In the genomic region with DNA sequence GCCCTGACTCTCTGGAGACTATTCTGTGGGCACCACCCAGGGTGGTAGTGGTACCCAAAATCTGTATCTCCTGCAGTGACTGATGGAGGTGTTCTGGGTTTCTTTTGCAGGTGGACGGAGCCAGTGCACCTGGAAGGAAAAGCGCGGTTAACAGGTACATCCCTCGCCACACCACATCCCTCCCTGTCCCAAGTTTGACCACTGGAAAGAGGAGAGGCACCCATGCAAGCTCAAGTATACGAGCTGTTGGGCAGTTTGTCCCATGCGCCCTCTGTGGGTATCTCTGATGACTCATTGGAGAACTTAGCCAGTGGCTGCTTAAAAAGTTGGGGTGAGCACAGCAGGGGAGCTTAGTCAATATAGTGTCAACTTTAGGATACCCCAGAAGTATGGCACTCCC, we compare ENCODE assay signal across 21 mouse cellular contexts.
DNase-seq lines count a peak whose midpoint lies in the region; ATAC-seq lines count a peak whose summit lies in the region.
"Had no signal": no experiment of that assay in that cellular context is flagged by ENCODE, and none has a peak within 500 bp of the region (broad histone marks: within the 10 kb centered on the region; RNA-seq: fewer than 3 reads in every experiment).

No protein-coding gene starts in this region.

- H3K9ac ChIP-seq in forebrain, embryonic 12.5 days = no peak overlapping the region
- H3K9ac ChIP-seq: forebrain, embryonic 13.5 days; limb, embryonic 12.5 days; liver, embryonic 12.5 days had no signal

- no peak for ATAC-seq in forebrain, embryonic 12.5 days (ENCODE audit: low FRiP score)
- ATAC-seq: forebrain, embryonic 13.5 days; liver, embryonic 12.5 days; Patski had no signal

- WGBS in forebrain, embryonic 12.5 days = 95% methylated on average over 6 of the region's 6 CpGs

- H3K4me3 ChIP-seq in forebrain, embryonic 12.5 days (replicated peaks) = no peak overlapping the region
- H3K4me3 ChIP-seq: embryonic facial prominence, embryonic 10.5 days; forebrain, embryonic 13.5 days; limb, embryonic 12.5 days; liver, embryonic 12.5 days had no signal

- H3K9me3 ChIP-seq in forebrain, embryonic 12.5 days = no peaks in the 10 kb centered on the region
- H3K9me3 ChIP-seq: embryonic facial prominence, embryonic 10.5 days; forebrain, embryonic 13.5 days; limb, embryonic 12.5 days; liver, embryonic 12.5 days had no signal

- intact Hi-C loops in gastrocnemius, postnatal 14 days (cut with DNase I; ENCODE audit: low total_unique reads) = no loop called here

- H3K27me3 ChIP-seq in forebrain, embryonic 12.5 days = no peaks in the 10 kb centered on the region
- H3K27me3 ChIP-seq: forebrain, embryonic 13.5 days; limb, embryonic 12.5 days; liver, embryonic 12.5 days; Patski had no signal

- peak; percentile 2 for DNase-seq in gastrocnemius, postnatal 10 days
- DNase-seq in gastrocnemius, postnatal 14 days = no peak
- peak; percentile 9 for DNase-seq in kidney, adult 11 months
- no peak for DNase-seq in kidney, adult 9 months
- peak; percentile 28 for DNase-seq in testis, postnatal 10 days (ENCODE audit: low spot score)
- DNase-seq in testis, postnatal 14 days (ENCODE audit: low spot score) = no peak
- no peak for DNase-seq in adrenal gland, adult 8-10 months
- DNase-seq: adrenal gland, postnatal 10 days; cerebellum, adult 9-10 months; gastrocnemius, postnatal 25 days; kidney, adult 2 months; lung, adult 2 months; lung, postnatal 36 days; right cerebral cortex, adult 18-20 months had no signal

- H3K4me1 ChIP-seq in forebrain, embryonic 12.5 days = peaks cover 22% of the 10 kb centered on the region
- H3K4me1 ChIP-seq: liver, embryonic 12.5 days had no signal

- no peak overlapping the region for H3K4me2 ChIP-seq in forebrain, embryonic 12.5 days
- H3K4me2 ChIP-seq: forebrain, embryonic 13.5 days; limb, embryonic 12.5 days; liver, embryonic 12.5 days had no signal

- peaks cover 8% of the 10 kb centered on the region; the same call in 1 of the 2 replicates for H3K36me3 ChIP-seq in forebrain, embryonic 12.5 days (replicated peaks)
- H3K36me3 ChIP-seq: liver, embryonic 12.5 days had no signal

- no peak overlapping the region for H3K27ac ChIP-seq in forebrain, embryonic 12.5 days
- H3K27ac ChIP-seq: embryonic facial prominence, embryonic 10.5 days; forebrain, embryonic 13.5 days; hindbrain, postnatal 0 days; liver, embryonic 12.5 days had no signal

Comparison
In these comparisons a context has a peak if more than half of its experiments do, and no peak if none do; other contexts are left out.
1. DNase-seq: peak in gastrocnemius, postnatal 10 days (single experiment), kidney, adult 11 months (single experiment) and testis, postnatal 10 days (single experiment); none in gastrocnemius, postnatal 14 days (single experiment), kidney, adult 9 months (single experiment), testis, postnatal 14 days (single experiment) and adrenal gland, adult 8-10 months (single experiment).